Mouse (Mus musculus) layer of hippocampus, adult 18-20 months (tissue): Measurements from ENCODE around the gene Dnhd1. TPM values are rescaled to one million over a fixed set of nuclear protein-coding genes. Genes with fewer than 3 reads are reported as not detected.
A peak's percentile ranks its signal among the peaks of the same experiment; 100 is the strongest.
"Not testable (repeated sequence)": the region's sequence is repeated elsewhere in the genome, so short reads cannot be mapped to it uniquely, and the experiment has no call there.

Source experiments
- DNase-seq, 2 experiments: peaks; one replicate each; pipeline ENCODE4 v3.0.0; 2022; ENCODE audit warnings: low spot score in 2 of 2
- total RNA-seq, 2 experiments: library from RNA; stranded (reverse); gene quantifications; 2 replicates each; pipeline ENCODE4 v1.2.3; 2021

Dnhd1 gene
- total RNA-seq, 2 experiments from 2014 or later, result 3.9 to 7.0 TPM

DNA sequence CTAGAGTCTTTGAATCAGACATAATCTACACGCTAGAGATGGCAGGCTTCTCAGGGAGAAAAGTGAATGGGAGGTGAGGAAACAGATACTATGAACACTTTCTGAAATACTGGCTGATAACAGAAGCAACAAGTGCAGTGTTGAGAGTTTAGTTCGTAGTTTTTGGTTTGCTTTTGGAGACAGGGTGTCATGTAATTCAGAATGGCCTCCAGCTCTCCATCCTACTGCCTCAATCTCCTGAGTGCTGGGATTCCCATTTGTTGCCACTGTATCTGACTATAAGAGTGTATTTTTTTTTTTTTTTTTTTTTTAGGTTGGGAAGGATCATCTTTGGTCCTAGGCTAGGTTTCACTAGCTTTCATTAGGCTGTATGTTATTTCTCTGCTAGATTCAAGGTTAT is 87.7 kb downstream of the Dnhd1 start:
- DNase-seq, result no peak

DNA sequence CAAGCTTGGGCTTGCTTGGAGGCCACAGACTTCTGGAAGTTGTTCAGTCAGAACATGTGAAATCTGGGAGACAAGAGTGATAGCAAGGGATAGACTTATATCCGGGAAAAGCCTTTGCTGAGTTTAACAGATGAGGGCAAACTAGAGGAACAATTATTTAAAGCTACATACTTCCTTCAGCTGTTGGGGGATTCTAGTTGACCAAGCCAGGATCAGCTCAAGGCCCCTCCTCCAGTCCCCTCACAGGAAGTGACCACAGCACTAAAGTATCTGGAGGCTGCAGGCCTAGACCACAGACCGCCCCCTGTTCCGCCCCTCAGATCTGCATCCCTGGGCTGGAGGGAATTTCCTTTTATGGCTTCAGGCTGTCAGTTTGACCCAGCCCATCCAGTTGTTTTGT is 88.3 kb downstream of the Dnhd1 start:
- no peak for DNase-seq

DNA sequence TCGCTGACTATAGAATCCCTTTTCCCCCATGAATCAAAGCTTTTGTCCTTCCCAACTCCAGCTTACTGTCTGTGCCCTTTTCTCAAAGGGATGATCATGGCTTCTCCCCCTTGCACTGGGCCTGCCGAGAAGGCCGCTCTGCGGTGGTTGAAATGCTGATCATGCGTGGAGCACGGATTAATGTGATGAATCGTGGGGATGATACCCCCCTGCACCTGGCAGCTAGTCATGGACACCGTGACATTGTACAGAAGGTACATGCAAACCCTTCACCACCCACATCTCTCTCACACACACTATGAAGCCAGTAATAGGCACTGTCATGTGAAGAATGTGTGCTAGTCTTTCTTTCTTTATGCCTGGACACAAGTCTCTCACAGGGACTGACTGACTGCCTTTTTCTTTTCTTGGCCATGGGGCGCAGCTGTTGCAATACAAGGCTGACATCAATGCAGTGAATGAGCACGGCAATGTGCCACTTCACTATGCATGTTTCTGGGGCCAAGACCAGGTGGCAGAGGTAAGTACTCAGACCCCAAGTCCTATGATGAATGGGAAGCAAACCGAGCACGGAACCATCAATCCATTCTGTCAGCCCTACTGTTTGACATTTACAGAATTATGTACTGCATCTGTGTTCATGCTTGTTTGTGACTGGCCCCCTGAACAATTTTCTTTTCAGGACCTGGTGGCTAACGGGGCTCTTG is 89.6 kb downstream of the Dnhd1 start:
- DNase-seq, result no peak

DNA sequence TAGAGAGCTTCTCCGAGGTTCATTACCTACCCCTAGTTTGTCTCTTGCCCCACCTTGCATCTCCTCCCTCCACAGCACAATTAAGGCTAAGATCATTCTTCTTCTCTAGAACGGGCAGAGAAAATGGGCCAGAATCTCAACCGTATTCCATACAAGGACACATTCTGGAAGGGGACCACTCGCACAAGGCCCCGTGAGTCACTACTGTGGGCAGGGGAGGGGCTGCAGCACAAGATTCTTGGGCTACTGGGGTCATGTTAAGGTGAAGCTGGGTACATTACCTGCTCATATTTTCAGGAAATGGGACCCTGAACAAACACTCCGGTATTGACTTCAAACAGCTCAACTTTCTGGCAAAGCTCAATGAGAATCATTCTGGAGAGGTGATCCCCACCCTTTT is 90.2 kb downstream of the Dnhd1 start:
- DNase-seq, result no peak

DNA sequence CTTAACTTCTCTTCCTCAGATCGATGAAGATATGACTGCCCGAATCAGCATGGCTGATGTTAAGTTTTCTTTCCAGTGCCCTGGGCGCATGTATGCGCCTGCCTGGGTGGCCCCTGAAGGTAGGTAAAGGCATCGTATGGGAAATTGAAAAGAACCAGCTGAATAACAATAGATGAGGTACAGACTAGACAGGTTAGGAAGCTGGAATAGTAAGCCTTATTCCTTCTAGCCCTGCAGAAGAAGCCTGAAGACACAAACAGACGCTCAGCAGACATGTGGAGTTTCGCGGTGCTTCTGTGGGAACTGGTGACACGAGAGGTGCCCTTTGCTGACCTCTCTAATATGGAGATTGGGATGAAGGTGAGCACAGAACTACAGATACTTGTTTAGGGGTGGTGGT is 91.4 kb downstream of the Dnhd1 start:
- no peak for DNase-seq

DNA sequence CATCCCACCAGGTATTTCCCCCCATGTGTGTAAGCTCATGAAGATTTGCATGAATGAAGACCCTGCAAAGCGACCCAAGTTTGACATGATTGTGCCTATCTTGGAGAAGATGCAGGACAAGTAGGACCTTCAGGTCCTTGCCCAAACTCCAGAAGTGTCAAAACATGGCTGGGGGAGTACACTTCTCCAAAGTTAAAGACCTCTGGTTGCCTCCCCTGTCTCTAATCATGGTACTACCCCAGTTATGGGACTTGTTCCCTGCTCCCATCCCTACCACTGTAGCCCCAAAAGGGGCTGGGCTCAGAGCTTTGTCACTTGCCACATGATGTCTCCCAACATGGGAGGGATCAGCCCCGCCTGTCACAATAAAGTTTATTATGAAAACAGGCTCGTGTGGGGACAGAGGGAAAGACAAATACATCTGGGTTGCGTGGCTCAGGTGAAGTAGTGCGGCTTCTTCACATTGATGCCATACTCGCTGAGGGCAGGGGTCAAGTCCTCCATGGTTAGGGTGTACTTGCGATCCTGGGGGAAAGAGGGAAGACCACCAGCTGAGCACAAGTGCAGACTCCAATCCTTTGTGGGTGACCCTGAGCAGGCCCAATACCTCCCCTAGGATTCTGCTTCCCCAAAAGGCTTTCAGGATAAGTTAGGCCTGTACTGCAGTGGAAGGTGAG is 92.0 kb downstream of the Dnhd1 start:
- not testable (repeated sequence) for DNase-seq

DNA sequence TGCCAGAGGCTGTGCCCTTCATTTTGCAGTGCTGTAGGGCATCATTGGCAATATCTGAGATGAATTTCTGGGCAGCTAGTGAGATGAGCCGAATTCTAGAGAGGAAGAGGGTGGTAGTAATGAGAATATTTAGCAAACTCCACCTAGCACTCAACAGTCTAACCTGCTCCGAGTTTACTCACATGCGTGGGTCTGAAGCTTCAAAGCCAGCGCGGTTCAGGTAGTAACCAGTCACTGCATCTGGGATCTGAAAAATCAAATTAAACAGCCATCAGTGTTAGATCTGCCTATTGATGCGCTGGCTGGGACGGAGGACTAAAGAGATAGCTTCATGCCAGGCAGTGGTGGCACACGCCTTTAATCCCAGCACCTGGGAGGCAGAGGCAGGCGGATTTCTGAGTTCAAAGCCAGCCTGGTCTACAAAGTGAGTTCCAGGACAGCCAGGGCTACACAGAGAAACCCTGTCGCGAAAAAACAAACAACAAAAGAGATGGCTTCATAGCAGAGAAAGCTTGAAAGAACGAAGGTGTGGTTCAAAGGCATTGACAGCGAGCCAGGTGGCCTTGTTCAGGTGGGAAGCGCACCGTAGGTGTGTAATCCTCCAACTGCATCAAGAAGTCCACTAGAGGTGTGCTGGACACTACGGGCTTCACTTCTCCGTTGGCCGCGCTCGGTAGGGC is 92.8 kb downstream of the Dnhd1 start:
- DNase-seq, result not testable (repeated sequence)

DNA sequence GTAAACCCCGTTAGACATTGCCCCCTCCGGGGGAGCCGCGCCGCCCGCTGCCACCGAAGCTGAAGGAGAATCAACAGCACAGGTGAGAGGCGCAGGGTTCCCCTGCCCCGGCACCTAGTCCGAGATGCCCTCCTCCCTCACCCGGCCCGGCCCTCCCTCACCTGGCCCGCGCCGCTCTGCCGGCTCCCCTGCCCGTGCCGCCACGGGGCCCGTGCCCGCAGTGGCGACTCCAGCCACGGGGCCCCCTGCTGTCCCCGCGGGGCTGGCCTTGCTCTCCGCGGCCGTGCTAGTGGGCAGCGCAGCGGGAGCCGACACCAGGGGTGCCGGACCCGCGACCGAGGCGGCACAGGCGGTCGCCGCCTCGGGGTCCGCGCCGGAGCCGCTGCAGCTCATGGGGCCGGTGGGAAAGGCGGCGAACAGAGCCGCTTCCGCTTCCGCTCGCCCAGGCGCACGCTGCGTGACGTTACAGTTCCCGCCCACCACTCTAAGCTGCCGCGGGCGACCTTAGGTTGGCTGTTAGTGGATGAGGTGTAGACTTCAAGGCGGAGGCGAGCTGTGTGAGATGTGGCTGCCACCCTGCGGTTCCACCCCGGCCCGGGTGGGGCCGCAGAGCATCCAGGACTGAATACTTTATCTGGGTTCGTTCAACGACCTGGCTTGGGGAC is 93.4 kb downstream of the Dnhd1 start, which contains the start of gene Taf10:
Gene Taf10 (minus strand): TSS at position 436 of the 665 bp plus-strand sequence.
- DNase-seq, result peak; percentile 85 to 87

DNA sequence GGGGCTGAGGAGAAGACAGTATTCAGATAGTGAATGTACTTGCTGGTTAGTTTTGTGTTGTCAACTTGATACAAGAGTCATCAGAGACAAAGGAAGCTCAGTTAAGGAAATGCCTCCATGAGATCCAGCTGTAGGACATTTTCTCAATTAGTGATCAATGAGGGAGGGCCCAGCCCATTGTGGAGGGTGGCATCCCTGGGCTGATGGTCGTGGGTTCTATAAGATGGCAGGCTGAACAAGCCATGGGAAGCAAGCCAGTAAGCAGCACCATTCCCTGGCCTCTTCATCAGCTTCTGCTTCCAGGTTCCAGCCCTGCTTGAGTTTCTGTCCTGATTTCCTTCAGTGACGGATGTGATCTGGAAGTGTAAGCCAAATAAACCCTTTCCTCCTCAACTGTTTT is 97.1 kb downstream of the Dnhd1 start:
- no peak for DNase-seq

DNA sequence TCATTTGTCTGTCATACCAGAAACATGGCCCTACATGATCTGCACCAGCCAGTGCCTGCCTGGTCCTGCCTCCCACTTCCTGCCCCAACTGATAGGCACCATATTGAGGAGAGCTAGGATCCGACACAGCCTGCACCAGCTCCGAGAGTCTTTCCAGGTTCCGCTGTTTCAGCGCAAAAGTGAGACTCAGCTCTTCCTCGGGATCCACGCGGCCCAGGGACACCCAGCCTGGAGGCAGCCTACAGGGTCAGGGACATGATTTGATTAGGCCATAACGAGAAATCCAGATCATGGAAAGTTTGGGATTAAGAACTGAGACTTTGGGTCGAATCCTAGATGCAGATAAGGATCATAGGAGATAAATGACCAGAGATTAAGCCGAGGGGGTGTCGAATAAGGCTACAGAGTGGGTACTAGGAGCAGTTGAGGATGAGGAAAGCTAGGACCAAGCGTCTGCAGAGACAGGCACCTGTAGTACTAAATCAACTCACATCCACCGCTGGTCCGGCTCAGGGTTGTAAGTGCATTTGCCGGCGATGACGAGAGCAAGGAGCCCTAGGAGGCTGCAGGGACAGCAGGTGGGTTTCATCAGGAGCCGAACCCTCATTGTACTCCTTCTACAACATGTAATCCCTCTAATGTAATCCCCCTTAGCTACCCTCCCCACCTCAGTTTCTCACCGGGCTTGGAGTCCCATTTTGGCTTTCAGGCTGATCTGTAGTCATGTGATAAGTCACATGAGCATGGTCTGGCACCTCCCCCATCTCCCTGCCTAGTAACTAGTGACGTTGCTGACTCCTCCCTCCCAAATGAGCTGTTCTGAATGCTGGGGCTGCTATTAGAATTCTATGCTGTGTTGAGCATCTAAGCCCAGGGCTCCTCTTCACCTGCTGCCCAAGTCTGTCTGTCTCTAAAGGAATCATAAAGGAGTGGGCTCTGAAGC is 101.1 kb downstream of the Dnhd1 start, which contains the start of gene Tpp1:
Gene Tpp1 (minus strand): TSS at position 745 of the 943 bp plus-strand sequence.
- peak; percentile 93 to 98 for DNase-seq

DNA sequence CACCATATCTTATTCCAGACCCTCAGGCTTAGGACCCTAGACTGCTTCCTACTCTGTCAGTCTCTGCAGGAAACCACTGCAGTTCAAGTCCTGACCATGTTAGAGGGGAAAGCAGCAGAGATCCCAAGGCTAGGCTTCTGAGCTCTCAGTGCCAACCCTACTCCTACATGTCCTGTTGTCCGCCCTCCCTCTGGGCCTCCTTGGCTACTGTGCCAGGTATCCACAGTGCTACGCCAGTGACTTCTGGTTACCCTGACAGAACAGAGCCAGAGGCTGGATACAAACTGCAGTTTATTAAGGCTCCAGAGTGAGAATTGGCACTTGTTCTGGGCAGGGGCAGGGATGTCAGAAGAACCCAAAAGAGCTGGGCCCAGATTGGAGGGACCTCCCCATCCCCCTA is 102.1 kb downstream of the Dnhd1 start:
- DNase-seq, result no peak

DNA sequence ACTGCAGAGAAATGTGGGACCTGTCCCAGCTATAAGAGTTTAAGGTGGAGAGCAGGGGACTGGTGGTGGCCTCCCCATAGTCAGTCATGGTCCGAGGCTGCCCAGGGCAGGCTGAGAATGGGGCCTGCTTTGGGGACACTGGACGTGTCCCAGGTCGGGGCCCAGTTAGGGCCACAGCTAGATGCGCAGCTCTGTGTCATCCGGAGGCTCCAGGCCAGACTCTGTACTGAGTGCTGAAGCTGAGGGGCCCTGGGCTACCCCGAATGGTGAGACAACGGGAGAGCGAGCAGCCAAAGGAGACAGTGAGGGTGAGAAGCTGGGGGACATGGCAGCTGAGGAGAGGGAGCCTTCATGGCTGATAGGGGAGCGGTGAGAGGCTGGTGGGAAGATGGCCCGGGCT is 102.7 kb downstream of the Dnhd1 start:
- no peak for DNase-seq

DNA sequence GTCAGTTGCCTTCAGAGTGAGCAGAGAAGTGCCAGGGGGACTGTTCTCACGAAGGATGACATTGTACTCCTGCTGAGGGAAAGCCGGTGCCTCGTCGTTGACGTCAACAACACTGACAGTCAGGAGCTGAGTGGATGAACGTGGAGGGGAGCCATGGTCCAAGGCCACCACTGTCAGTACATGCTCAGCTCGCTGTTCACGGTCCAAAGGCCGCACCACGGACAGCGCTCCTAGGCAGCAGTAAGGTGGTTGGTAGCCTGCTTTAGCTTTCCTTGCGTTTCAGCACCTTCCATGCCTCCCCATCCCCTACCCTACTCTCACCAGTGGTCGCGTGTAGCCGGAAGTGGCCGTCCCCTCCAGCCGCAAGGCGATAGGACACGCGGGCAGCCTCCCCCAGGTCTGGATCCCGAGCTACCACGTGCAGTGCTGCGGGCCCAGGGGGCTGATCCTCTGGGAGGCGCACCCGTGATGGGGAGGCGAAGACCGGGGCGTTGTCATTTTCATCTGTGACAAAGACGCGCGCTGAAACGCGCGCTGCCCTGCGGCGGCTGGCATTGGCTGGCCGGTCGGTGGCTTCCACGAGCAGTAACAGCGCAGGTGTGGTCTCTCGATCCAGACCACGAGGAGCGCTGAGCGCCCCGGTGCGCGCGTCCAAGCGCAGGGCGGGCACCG is 111.3 kb downstream of the Dnhd1 start:
- DNase-seq, result no peak

DNA sequence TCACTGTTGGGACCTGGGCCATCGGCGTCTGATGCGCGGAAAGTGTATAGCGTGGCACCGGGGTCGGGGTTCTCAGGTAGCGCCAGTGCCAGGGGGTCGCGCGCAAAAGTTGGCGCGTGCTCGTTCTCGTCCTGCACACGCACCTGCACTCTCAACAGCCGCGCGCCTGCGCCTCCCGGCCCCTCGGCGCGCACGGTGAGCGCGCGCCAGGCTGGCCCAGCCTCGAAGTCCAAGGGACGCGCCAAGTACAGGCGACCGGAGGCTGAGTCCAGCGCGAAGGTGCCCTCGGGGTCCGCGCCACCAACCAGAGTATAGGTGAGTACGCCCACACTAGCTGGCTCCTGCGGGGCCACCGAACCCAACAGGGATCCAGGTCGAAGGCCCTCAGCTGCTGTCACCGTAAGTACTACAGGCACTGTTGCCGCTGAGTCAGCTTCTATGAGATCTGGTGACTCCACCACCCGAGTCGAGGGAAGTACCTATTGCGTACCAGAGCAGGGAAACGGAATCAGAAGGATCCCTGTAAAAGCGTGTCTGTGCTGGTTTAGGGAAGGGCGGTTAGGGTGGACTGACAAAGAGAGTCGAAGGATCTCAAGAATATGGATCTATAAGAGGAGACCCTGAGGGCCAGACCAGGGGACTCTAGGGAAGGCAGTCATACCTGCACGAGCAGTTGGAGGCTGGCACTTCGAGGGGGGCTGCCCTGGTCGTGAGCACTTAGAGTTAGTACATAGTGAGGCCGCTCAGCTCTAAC is 112.1 kb downstream of the Dnhd1 start:
- DNase-seq, result no peak

DNA sequence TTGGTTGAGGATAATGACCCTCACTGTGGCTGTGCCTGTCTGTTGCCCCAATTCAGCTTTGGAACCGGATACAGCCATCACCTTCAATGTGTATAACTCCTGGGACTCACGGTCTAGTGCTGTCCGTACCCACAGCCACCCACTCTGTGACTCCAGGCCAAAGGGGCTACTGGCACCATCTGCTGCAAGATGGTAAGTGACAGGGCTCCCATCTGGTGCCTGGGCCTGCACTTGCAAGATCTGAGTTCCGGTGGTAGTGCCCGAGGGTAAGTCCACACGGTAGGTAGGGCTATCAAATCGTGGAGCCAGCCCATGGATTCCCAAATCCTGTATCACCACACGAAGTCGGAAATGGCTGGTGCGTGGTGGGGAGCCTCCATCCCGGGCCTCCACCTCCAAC is 113.7 kb downstream of the Dnhd1 start:
- no peak for DNase-seq

DNA sequence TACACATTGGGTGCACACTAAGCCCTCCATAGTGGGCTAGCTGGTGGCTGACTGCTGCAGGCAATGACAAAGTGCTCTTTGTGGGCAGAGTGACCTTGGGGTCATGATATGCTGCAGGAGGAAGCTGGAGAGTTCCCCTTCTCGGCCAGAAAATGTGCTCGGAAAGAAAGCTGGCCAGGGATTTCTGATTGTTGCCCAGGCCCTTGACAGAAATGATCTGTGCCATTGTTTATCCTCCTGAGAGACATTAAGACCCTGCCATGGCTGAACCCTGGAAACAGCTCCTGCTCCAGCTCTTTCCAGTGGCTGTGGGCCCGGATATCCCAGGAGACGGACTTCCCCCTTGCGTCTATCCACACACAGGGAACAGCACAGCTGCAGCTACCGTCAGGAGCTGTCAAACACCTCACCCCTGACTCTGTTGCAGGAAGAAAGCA is 117.1 kb downstream of the Dnhd1 start:
- no peak for DNase-seq

DNA sequence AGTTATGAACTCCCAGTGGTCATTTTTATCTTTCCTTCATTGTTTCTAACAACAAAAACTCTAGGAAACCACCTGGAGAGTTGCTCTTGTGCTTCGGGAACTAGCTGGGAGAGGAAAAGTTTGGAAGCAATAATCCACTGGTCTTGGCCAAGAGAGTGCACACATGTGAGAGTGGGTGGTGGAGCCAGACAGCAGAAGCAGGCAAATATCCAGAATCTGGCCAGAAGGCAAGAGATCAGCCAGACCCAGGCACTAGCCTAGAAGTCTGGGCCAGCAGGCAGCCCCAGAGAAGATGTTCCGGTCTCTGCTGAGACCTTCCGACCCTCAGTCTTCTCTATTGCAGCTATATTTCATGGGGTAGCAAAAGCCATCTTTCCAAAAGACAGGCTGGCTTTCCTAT is 119.3 kb downstream of the Dnhd1 start:
- no peak for DNase-seq
